Mouse (Mus musculus) limb, embryonic 15.5 days (tissue): ENCODE data around the gene Nudt3. TPM values are rescaled to one million over a fixed set of nuclear protein-coding genes. Genes with fewer than 3 reads are reported as not detected.
A peak's percentile ranks its signal among the peaks of the same experiment; 100 is the strongest.

Experiments
- ATAC-seq: fragments of 200-750 bp; cut with Nextera tagmentation; 2 replicates; pipeline ENCODE4 v1.8.0; 2017; ENCODE audit warnings: low read depth, moderate TSS enrichment; ENCODE audit not compliant: insufficient number of reproducible peaks, low FRiP score, low TSS enrichment
- H3K27ac ChIP-seq: fragments of 300-500 bp; sonication (generic); 2 replicates; pipeline ENCODE4 v1.5.1; 2015; ENCODE audit warnings: moderate library complexity, mild to moderate bottlenecking, inconsistent platforms
- H3K27me3 ChIP-seq: fragments of 300-500 bp; sonication (generic); 2 replicates; pipeline ENCODE4 v1.6.1; 2015; ENCODE audit warnings: inconsistent platforms
- H3K36me3 ChIP-seq: fragments of 300-500 bp; sonication (generic); 2 replicates; pipeline ENCODE4 v1.6.1; 2015; ENCODE audit warnings: inconsistent platforms
- H3K4me1 ChIP-seq: fragments of 300-500 bp; sonication (generic); 2 replicates; pipeline ENCODE4 v1.6.1; 2015; ENCODE audit warnings: inconsistent platforms
- H3K4me2 ChIP-seq: fragments of 300-500 bp; sonication (generic); 2 replicates; pipeline ENCODE4 v1.6.1; 2015; ENCODE audit warnings: mild to moderate bottlenecking, inconsistent platforms
- H3K4me3 ChIP-seq: fragments of 300-500 bp; sonication (generic); 2 replicates; pipeline ENCODE4 v1.5.1; 2015; ENCODE audit warnings: mild to moderate bottlenecking, inconsistent platforms
- H3K9ac ChIP-seq: fragments of 300-500 bp; sonication (generic); 2 replicates; pipeline ENCODE4 v1.6.1; 2015; ENCODE audit warnings: inconsistent platforms
- H3K9me3 ChIP-seq: fragments of 300-500 bp; sonication (generic); 2 replicates; pipeline ENCODE4 v1.6.1; 2016; ENCODE audit warnings: inconsistent platforms
- WGBS: fragments of 180-500 bp; shearing (Covaris S2); methylation state at CpG from one replicate; pipeline ENCODE4 v1.1.7; 2015; 5-methylcytosine and 5-hydroxymethylcytosine counted together
- polyA plus RNA-seq: library from polyadenylated mRNA; unstranded; fragments of >200 nt; fragmentation: Nextera tagmentation; extraction: Ambion mirVana; gene quantifications from 2 replicates; pipeline ENCODE4 v1.2.1, GENCODE M21; 2015

Gene Nudt3
- polyA plus RNA-seq, result 84.9 and 85.0 TPM in 2 replicates

GRCm38 (mm10) chr17:27623360-27624326 lies at the start of gene Nudt3:
Nudt3 (minus strand) TSS chr17:27623495.
- H3K9me3 ChIP-seq, result no peaks in the 10 kb centered on the region
- peaks cover 32% of the 10 kb centered on the region for H3K4me1 ChIP-seq
- peak; percentile 89 for ATAC-seq
- H3K9ac ChIP-seq, result peak within 1 kb of the TSS; percentile 96
- 7% methylated on average over 82 of the region's 91 CpGs for WGBS
- no peaks in the 10 kb centered on the region for H3K27me3 ChIP-seq
- H3K4me2 ChIP-seq, result peak within 1 kb of the TSS; percentile 65
- H3K4me3 ChIP-seq, result peak within 1 kb of the TSS; percentile 97
- peak within 1 kb of the TSS; percentile 95 for H3K27ac ChIP-seq
- no peaks in the 10 kb centered on the region for H3K36me3 ChIP-seq

- no peak for ATAC-seq
These were observed 48.4 kb upstream of the Nudt3 start for GRCm38 (mm10) chr17:27671720-27672119.

DNA sequence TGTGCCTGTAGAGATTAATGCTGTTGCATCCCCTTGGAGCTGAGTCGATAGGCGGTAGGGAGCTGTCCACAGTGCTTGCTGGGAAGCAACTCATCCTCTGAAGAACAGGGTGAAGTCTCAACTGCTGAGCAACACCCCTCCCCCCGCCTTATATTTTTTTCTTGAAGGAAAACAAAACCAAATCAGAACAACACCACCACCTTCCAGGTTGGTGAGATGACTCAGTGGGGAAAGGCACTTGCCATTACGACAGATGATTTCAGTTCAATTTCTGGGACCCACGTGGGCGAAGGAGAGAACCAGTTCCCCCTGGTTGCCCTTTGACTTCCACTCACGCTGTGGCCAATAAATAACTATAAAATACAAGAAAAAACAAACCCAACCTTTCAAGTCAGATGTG lies 35.5 kb upstream of the Nudt3 start:
- Histone ChIP-seq H3K36me3 (no peaks in the 10 kb centered on the region), H3K27ac (no peak overlapping the region), H3K9me3 (no peaks in the 10 kb centered on the region), H3K4me1 (peaks cover 16% of the 10 kb centered on the region), H3K4me3 (no peak overlapping the region), H3K4me2 (no peak overlapping the region), H3K9ac (no peak overlapping the region), H3K27me3 (peaks cover 29% of the 10 kb centered on the region)
- WGBS, result 70% methylated on average over 7 of the region's 7 CpGs
- no peak for ATAC-seq

More at GRCm38 (mm10) chr17:27671720-27672119, 48.4 kb upstream of the Nudt3 start:
- Histone ChIP-seq H3K27ac (no peak overlapping the region), H3K36me3 (no peaks in the 10 kb centered on the region), H3K9me3 (no peaks in the 10 kb centered on the region), H3K4me1 (no peaks in the 10 kb centered on the region), H3K4me3 (no peak overlapping the region), H3K4me2 (no peak overlapping the region), H3K27me3 (no peaks in the 10 kb centered on the region), H3K9ac (no peak overlapping the region)
- 82% methylated on average over 6 of the region's 6 CpGs for WGBS

DNA sequence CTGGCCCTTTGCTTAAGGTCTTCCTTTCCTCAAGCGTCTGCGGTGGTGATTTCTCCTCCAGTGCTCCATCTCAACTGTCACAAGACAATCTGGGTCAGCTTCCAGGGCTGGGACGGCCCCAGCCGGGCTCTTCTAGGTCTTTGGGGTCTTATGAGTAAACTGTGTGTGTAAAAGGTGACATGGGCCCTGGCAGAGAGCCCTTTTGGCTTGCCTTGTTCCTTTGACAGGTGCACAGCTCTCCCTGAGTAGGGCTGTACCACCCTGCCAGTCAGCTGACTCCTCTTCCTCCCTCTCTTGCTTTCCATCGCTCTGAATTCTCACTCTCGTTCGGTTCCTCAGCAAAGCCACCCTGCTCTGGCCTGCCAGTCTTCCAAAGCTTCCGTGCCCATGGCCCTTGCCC lies 33.8 kb upstream of the Nudt3 start:
- no peaks in the 10 kb centered on the region for H3K36me3 ChIP-seq
- H3K4me1 ChIP-seq, result peaks cover 16% of the 10 kb centered on the region
- no peak overlapping the region for H3K9ac ChIP-seq
- H3K4me2 ChIP-seq, result no peak overlapping the region
- WGBS, result 70% methylated on average over 8 of the region's 8 CpGs
- peaks cover 33% of the 10 kb centered on the region for H3K27me3 ChIP-seq
- no peaks in the 10 kb centered on the region for H3K9me3 ChIP-seq
- no peak overlapping the region for H3K27ac ChIP-seq
- no peak for ATAC-seq
- no peak overlapping the region for H3K4me3 ChIP-seq

GRCm38 (mm10) chr17:27656414-27656813 lies 33.1 kb upstream of the Nudt3 start:
- Histone ChIP-seq H3K4me3 (peak overlapping the region; percentile 44; the same call in 1 of the 2 replicates), H3K9me3 (no peaks in the 10 kb centered on the region), H3K36me3 (no peaks in the 10 kb centered on the region), H3K4me2 (no peak overlapping the region), H3K4me1 (peaks cover 16% of the 10 kb centered on the region), H3K27me3 (peaks cover 33% of the 10 kb centered on the region), H3K27ac (no peak overlapping the region), H3K9ac (no peak overlapping the region)
- 14% methylated on average over 5 of the region's 5 CpGs for WGBS
- no peak for ATAC-seq

DNA sequence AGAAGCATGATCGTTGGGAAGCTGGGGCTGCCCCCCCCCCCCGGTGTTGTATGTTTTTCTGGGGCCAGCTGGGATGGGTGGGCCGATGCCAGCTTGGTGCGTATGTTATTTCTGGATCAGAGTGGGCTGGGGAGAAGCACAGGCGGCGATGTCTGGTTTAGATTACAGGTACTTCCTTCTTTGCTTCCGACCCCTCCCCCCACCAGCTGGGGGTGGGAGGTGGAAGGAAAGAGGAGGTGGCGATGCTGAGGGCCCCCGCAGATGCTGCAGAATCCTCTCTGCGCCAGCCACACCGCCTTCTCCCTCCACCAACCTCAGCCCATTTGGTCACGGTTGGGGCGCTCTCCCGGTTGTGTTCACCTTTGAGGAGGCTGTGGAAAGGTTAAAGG lies 32.7 kb upstream of the Nudt3 start:
- Histone ChIP-seq H3K4me2 (peak overlapping the region; percentile 93), H3K27ac (no peak overlapping the region), H3K9ac (no peak overlapping the region), H3K36me3 (no peaks in the 10 kb centered on the region), H3K4me3 (peak overlapping the region; percentile 44), H3K9me3 (no peaks in the 10 kb centered on the region), H3K27me3 (peaks cover 33% of the 10 kb centered on the region), H3K4me1 (peaks cover 16% of the 10 kb centered on the region)
- WGBS, result 4% methylated on average over 14 of the region's 14 CpGs
- ATAC-seq, result no peak

- peaks cover 16% of the 10 kb centered on the region for H3K4me1 ChIP-seq
- H3K36me3 ChIP-seq, result no peaks in the 10 kb centered on the region
- peak within 1 kb of the TSS; percentile 93 for H3K4me2 ChIP-seq
- 0 out of 2 replicates have a peak, but pooled peaks have one; percentile 15 for ATAC-seq
- WGBS, result 2% methylated on average over 51 of the region's 65 CpGs
- H3K9me3 ChIP-seq, result no peaks in the 10 kb centered on the region
- no peak within 1 kb of the TSS for H3K27ac ChIP-seq
- peak within 1 kb of the TSS; percentile 44 for H3K4me3 ChIP-seq
- peak within 1 kb of the TSS; percentile 33; the same call in 1 of the 2 replicates for H3K9ac ChIP-seq
- peaks cover 40% of the 10 kb centered on the region for H3K27me3 ChIP-seq
These were observed 32.1 kb upstream of the Nudt3 start, which contains the start of gene Pacsin1 for GRCm38 (mm10) chr17:27655089-27656010. Pacsin1 (plus strand) TSS chr17:27655509.

DNA sequence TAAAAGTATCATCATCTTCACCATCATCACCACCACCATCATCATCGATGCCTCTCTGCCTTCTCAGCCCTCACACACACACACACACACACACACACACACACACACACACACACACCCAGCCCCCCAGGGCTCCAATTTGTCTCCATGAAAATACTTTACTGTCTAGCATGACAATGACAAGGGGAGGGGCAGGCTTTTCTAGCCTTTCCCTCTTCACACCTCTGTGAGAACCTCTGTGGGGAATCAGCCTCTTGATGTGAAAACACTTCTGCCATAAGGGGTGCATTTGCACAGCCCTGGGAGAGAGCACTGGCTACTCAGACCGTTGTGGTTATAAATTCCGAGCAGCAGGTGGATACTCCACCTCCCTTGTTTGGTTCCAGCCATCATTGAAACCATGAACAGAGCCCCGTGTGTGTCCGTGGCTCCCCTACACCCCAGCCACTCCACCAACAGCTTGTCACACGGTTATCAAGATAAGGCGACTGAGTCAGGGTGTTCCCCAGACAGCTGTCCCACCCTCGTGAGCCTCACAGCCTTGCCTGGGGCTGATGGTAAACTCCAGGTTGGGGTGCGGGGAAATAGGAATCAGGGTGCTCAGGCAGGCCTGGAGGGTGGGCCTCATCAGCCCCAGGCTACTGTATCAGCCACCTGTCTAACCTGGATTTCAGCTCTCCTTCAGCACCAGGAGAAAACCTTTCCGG lies 30.1 kb upstream of the Nudt3 start:
- Histone ChIP-seq H3K4me3 (no peak overlapping the region), H3K36me3 (no peaks in the 10 kb centered on the region), H3K27me3 (peaks cover 40% of the 10 kb centered on the region), H3K9ac (no peak overlapping the region), H3K4me1 (peaks cover 16% of the 10 kb centered on the region), H3K27ac (no peak overlapping the region), H3K4me2 (no peak overlapping the region), H3K9me3 (no peaks in the 10 kb centered on the region)
- 48% methylated on average over 10 of the region's 10 CpGs for WGBS
- ATAC-seq, result no peak

DNA sequence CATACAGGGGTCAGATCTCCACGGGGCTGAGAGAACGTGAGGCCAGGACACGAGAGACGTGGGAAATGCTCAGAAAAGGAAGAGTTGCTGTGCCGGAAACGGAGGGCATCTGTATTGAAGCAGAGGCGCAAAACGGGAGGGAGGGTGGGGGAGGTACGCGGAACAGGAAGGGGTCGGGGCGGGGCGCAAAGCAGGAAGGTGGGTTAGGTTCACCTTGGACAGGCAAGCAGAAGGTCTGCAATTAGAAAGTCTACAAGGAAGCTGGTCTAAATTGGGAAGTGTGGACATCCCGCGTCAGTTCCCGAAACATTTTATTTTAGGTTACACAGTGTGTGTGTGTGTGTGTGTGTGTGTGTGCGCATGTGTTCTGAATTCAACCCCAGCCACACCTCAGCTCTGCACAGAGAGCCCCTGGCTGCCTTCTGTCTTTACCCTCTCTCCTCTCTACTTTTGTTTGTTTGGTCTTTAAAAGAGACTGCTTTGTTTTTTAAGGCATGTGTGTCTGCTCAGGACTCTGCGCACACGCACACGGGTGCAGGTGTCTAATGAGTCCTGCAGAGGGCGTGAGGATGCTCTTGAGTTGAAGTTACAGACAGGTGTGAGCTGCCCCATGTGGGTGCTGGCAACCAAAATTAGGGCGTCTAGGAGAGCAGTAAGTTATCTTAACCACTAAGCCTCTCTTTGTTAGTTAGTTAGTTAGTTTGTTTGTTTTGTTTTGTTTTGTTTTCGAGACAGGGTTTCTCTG lies 28.9 kb upstream of the Nudt3 start:
- H3K4me1 ChIP-seq, result peaks cover 16% of the 10 kb centered on the region
- no peaks in the 10 kb centered on the region for H3K36me3 ChIP-seq
- H3K4me2 ChIP-seq, result no peak overlapping the region
- WGBS, result 76% methylated on average over 23 of the region's 23 CpGs
- H3K4me3 ChIP-seq, result no peak overlapping the region
- no peak overlapping the region for H3K27ac ChIP-seq
- no peaks in the 10 kb centered on the region for H3K9me3 ChIP-seq
- peaks cover 38% of the 10 kb centered on the region for H3K27me3 ChIP-seq
- H3K9ac ChIP-seq, result no peak overlapping the region
- ATAC-seq, result no peak

DNA sequence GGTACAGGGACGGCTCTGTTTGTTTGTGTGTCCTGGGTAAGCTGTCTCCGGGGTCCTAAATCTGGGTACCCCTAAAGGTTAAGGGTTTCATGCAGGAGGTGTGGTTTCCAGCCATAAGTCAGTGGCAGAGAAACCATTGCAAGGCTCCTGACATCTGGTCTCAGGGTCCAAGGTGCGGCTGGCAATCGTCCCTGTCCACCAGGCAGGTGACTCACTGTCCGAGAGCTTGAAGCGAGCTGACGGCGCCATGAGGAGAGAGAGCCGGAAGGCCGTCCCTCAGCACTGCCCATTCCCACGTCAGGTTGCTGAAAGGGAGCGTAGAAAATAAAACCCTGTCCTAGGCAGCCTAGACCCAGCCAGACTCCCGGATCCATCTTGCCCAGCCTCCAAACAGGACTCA lies 27.3 kb upstream of the Nudt3 start:
- ATAC-seq, result no peak
- Histone ChIP-seq H3K27me3 (peaks cover 24% of the 10 kb centered on the region), H3K27ac (no peak overlapping the region), H3K36me3 (no peaks in the 10 kb centered on the region), H3K4me3 (no peak overlapping the region), H3K4me2 (no peak overlapping the region), H3K9me3 (no peaks in the 10 kb centered on the region), H3K4me1 (peaks cover 9% of the 10 kb centered on the region), H3K9ac (no peak overlapping the region)
- WGBS, result 76% methylated on average over 13 of the region's 13 CpGs

GRCm38 (mm10) chr17:27650160-27650559 lies 26.9 kb upstream of the Nudt3 start:
- no peaks in the 10 kb centered on the region for H3K9me3 ChIP-seq
- no peak overlapping the region for H3K9ac ChIP-seq
- peaks cover 19% of the 10 kb centered on the region for H3K27me3 ChIP-seq
- 11% methylated on average over 12 of the region's 12 CpGs for whole genome bisulfite sequencing
- no peaks in the 10 kb centered on the region for H3K36me3 ChIP-seq
- H3K4me3 ChIP-seq, result no peak overlapping the region
- no peak for ATAC-seq
- H3K4me1 ChIP-seq, result peaks cover 6% of the 10 kb centered on the region
- no peak overlapping the region for H3K27ac ChIP-seq
- no peak overlapping the region for H3K4me2 ChIP-seq
